Mouse (Mus musculus) MEL (cell line): ENCODE measurements around the gene Hexim1. TPM values are rescaled to one million over a fixed set of nuclear protein-coding genes. Genes with fewer than 3 reads are reported as not detected.

Experiments
- DNase-seq: peaks from one replicate; pipeline ENCODE4 v3.0.0; 2011; ENCODE audit warnings: low read depth, low spot score
- H3K27ac ChIP-seq: 2 replicates; pipeline ENCODE4 v1.5.1; 2012; ENCODE audit warnings: low read depth, mild to moderate bottlenecking, control low read depth, low read length, moderate library complexity; ENCODE audit not compliant: control insufficient read depth
- H3K27me3 ChIP-seq, 2 experiments: fragments of 150-350 bp in 1 of 2; sonication (generic) in 1 of 2; 2 replicates each; pipeline ENCODE4 v1.6.1; 2012; ENCODE audit warnings: low read length in 2 of 2, mild to moderate bottlenecking in 2 of 2, improper control_type of control experiment in 1 of 2, moderate library complexity in 1 of 2; ENCODE audit not compliant: insufficient read depth in 2 of 2, control insufficient read depth in 1 of 2
- H3K36me3 ChIP-seq, 2 experiments: 2 replicates each; pipeline ENCODE4 v1.6.1; 2012 to 2014; ENCODE audit warnings: low read length in 2 of 2, improper control_type of control experiment in 1 of 2, inconsistent platforms in 1 of 2, mild to moderate bottlenecking in 1 of 2; ENCODE audit not compliant: insufficient read depth in 2 of 2, control insufficient read depth in 1 of 2
- H3K4me1 ChIP-seq, 2 experiments: fragments of 150-350 bp in 1 of 2; sonication (generic) in 1 of 2; 2 replicates each; pipeline ENCODE4 v1.6.1; 2012; ENCODE audit warnings: low read length in 2 of 2, improper control_type of control experiment in 1 of 2, mild to moderate bottlenecking in 1 of 2; ENCODE audit not compliant: insufficient read depth in 2 of 2, control insufficient read depth in 1 of 2
- H3K4me3 ChIP-seq, 2 experiments: fragments of 150-350 bp in 1 of 2; sonication (generic) in 1 of 2; 2 replicates each; pipeline ENCODE4 v1.5.1; 2012; ENCODE audit warnings: low read depth in 2 of 2, low read length in 2 of 2, mild to moderate bottlenecking in 2 of 2, moderate library complexity in 2 of 2, control low read depth in 1 of 2, improper control_type of control experiment in 1 of 2; ENCODE audit not compliant: control insufficient read depth in 1 of 2, insufficient read depth in 1 of 2
- H3K79me2 ChIP-seq: 2 replicates; pipeline ENCODE4 v1.6.1; 2012; ENCODE audit warnings: mild to moderate bottlenecking, low read length, moderate library complexity; ENCODE audit not compliant: control insufficient read depth, poor library complexity, insufficient read depth
- H3K9ac ChIP-seq: 2 replicates; pipeline ENCODE4 v1.6.1; 2012; ENCODE audit warnings: low read depth, mild to moderate bottlenecking, control low read depth, low read length, moderate library complexity; ENCODE audit not compliant: control insufficient read depth, poor library complexity, severe bottlenecking
- H3K9me3 ChIP-seq: fragments of 150-350 bp; sonication (generic); replicated peaks from 2 replicates; pipeline ENCODE4 v1.6.1; 2012; ENCODE audit warnings: mild to moderate bottlenecking, low read length, improper control_type of control experiment, moderate library complexity; ENCODE audit not compliant: insufficient read depth
- BHLHE40 ChIP-seq: IDR thresholded peaks from 2 replicates; pipeline ENCODE4 v1.6.1; 2012; ENCODE audit warnings: low read depth, mild to moderate bottlenecking, inconsistent platforms, low read length, improper control_type of control experiment, borderline replicate concordance
- CHD1 ChIP-seq: IDR thresholded peaks from 2 replicates; pipeline ENCODE4 v1.6.1; 2012; ENCODE audit warnings: low read depth, mild to moderate bottlenecking, inconsistent platforms, low read length, improper control_type of control experiment
- CHD2 ChIP-seq: IDR thresholded peaks from 2 replicates; pipeline ENCODE4 v1.6.1; 2011; ENCODE audit warnings: low read length, improper control_type of control experiment
- CTCF ChIP-seq, 3 experiments: IDR thresholded peaks in 2 of 3; conservative IDR thresholded peaks in 1 of 3; 2 replicates each; pipeline ENCODE4 v1.5.1; 2011 to 2012; ENCODE audit warnings: low read length in 3 of 3, low read depth in 2 of 3, mild to moderate bottlenecking in 2 of 3, improper control_type of control experiment in 1 of 3, inconsistent platforms in 1 of 3, mixed read lengths in 1 of 3, moderate library complexity in 1 of 3; ENCODE audit not compliant: control insufficient read depth in 1 of 3, insufficient read depth in 1 of 3, poor library complexity in 1 of 3, severe bottlenecking in 1 of 3
- E2F4 ChIP-seq: IDR thresholded peaks from 2 replicates; pipeline ENCODE4 v1.6.1; 2011; ENCODE audit warnings: low read depth, low read length, improper control_type of control experiment, borderline replicate concordance
- ELF1 ChIP-seq: IDR thresholded peaks from 2 replicates; pipeline ENCODE4 v1.6.1; 2014; ENCODE audit warnings: low read depth, mild to moderate bottlenecking, inconsistent platforms, low read length, improper control_type of control experiment, moderate library complexity
- EP300 ChIP-seq, 2 experiments: IDR thresholded peaks; 2 replicates each; pipeline ENCODE4 v1.6.1; 2011; ENCODE audit warnings: improper control_type of control experiment in 2 of 2, low read length in 2 of 2, low read depth in 1 of 2, mild to moderate bottlenecking in 1 of 2
- GABPA ChIP-seq: IDR thresholded peaks from 2 replicates; pipeline ENCODE4 v1.6.1; 2012; ENCODE audit warnings: low read depth, mild to moderate bottlenecking, inconsistent platforms, low read length, improper control_type of control experiment, moderate library complexity
- GATA1 ChIP-seq: IDR thresholded peaks from 2 replicates; pipeline ENCODE4 v1.6.1; 2011; ENCODE audit warnings: low read depth, low read length, improper control_type of control experiment
- JUND ChIP-seq: IDR thresholded peaks from 2 replicates; pipeline ENCODE4 v1.6.1; 2011; ENCODE audit warnings: low read depth, mild to moderate bottlenecking, improper control_type of control experiment, low read length
- KAT2A ChIP-seq: conservative IDR thresholded peaks from 2 replicates; pipeline ENCODE4 v1.6.1; 2012; ENCODE audit warnings: low read depth, low read length, improper control_type of control experiment, inconsistent platforms
- MAFK ChIP-seq: IDR thresholded peaks from 2 replicates; pipeline ENCODE4 v1.6.1; 2011; ENCODE audit warnings: low read depth, mild to moderate bottlenecking, low read length, improper control_type of control experiment, borderline replicate concordance
- MAX ChIP-seq: IDR thresholded peaks from 2 replicates; pipeline ENCODE4 v1.6.1; 2011; ENCODE audit warnings: low read length, improper control_type of control experiment
- MAZ ChIP-seq: IDR thresholded peaks from 2 replicates; pipeline ENCODE4 v1.6.1; 2012; ENCODE audit warnings: low read depth, mild to moderate bottlenecking, inconsistent platforms, low read length, improper control_type of control experiment
- MEF2A ChIP-seq: IDR thresholded peaks from 2 replicates; pipeline ENCODE4 v1.6.1; 2014; ENCODE audit warnings: low read depth, mild to moderate bottlenecking, inconsistent platforms, low read length, improper control_type of control experiment; ENCODE audit not compliant: poor library complexity, insufficient replicate concordance, severe bottlenecking; ENCODE audit errors: extremely low read depth
- MXI1 ChIP-seq: IDR thresholded peaks from 2 replicates; pipeline ENCODE4 v1.6.1; 2011; ENCODE audit warnings: mild to moderate bottlenecking, low read depth, low read length, improper control_type of control experiment
- MYB ChIP-seq: IDR thresholded peaks from 2 replicates; pipeline ENCODE4 v1.6.1; 2011; ENCODE audit warnings: mild to moderate bottlenecking, low read depth, low read length, improper control_type of control experiment
- MYC ChIP-seq: IDR thresholded peaks from 2 replicates; pipeline ENCODE4 v1.6.1; 2011; ENCODE audit warnings: low read depth, mild to moderate bottlenecking, low read length, improper control_type of control experiment, moderate library complexity
- NELFE ChIP-seq: IDR thresholded peaks from 2 replicates; pipeline ENCODE4 v1.6.1; 2011; ENCODE audit warnings: low read depth, low read length, improper control_type of control experiment
- NRF1 ChIP-seq: IDR thresholded peaks from 2 replicates; pipeline ENCODE4 v1.6.1; 2014; ENCODE audit warnings: low read depth, mild to moderate bottlenecking, inconsistent platforms, low read length, improper control_type of control experiment, moderate library complexity; ENCODE audit not compliant: poor library complexity, insufficient read depth, severe bottlenecking
- POLR2AphosphoS2 ChIP-seq: IDR thresholded peaks from 2 replicates; pipeline ENCODE4 v1.6.1; 2011; ENCODE audit warnings: low read length, improper control_type of control experiment
- RAD21 ChIP-seq: IDR thresholded peaks from 2 replicates; pipeline ENCODE4 v1.6.1; 2011; ENCODE audit warnings: mild to moderate bottlenecking, low read depth, low read length, improper control_type of control experiment
- RCOR1 ChIP-seq: IDR thresholded peaks from 2 replicates; pipeline ENCODE4 v1.6.1; 2012; ENCODE audit warnings: low read depth, mild to moderate bottlenecking, inconsistent platforms, low read length, improper control_type of control experiment
- SIN3A ChIP-seq: IDR thresholded peaks from 2 replicates; pipeline ENCODE4 v1.6.1; 2012; ENCODE audit warnings: low read length, improper control_type of control experiment, inconsistent platforms
- TAL1 ChIP-seq: IDR thresholded peaks from 2 replicates; pipeline ENCODE4 v1.6.1; 2012; ENCODE audit warnings: mild to moderate bottlenecking, inconsistent platforms, low read length, moderate library complexity, mixed read lengths
- TBP ChIP-seq: IDR thresholded peaks from 2 replicates; pipeline ENCODE4 v1.8.0; 2011; ENCODE audit warnings: low read depth, low read length, improper control_type of control experiment
- USF1 ChIP-seq: IDR thresholded peaks from 2 replicates; pipeline ENCODE4 v1.6.1; 2014; ENCODE audit warnings: low read depth, mild to moderate bottlenecking, inconsistent platforms, low read length, improper control_type of control experiment, moderate library complexity
- ZC3H11A ChIP-seq: IDR thresholded peaks from 2 replicates; pipeline ENCODE4 v1.6.1; 2012; ENCODE audit warnings: low read depth, mild to moderate bottlenecking, inconsistent platforms, low read length, improper control_type of control experiment
- ZKSCAN1 ChIP-seq: IDR thresholded peaks from 2 replicates; pipeline ENCODE4 v1.6.1; 2012; ENCODE audit warnings: low read depth, mild to moderate bottlenecking, inconsistent platforms, low read length, improper control_type of control experiment, moderate library complexity
- ZMIZ1 ChIP-seq: IDR thresholded peaks from 2 replicates; pipeline ENCODE4 v1.6.1; 2012; ENCODE audit warnings: low read depth, mild to moderate bottlenecking, inconsistent platforms, low read length, improper control_type of control experiment, moderate library complexity
- polyA plus RNA-seq, 2 experiments: library from polyadenylated mRNA; stranded (reverse) in 1 of 2; unstranded in 1 of 2; fragments of >175 nt in 1 of 2; fragments of >200 nt in 1 of 2; gene quantifications; 2 replicates each; pipeline versions ENCODE4 v1.2.1 to v1.2.4; 2012; ENCODE audit warnings: low replicate concordance in 2 of 2, low read depth in 1 of 2; ENCODE audit not compliant: insufficient read length in 2 of 2, insufficient read depth in 1 of 2, missing spikeins in 1 of 2
- total RNA-seq: library from RNA; depleted of rRNA; stranded (reverse); fragments of 300-350 nt; gene quantifications from 2 replicates; pipeline ENCODE4 v1.2.3, GENCODE M21; 2012

Gene Hexim1
- total and polyA plus RNA-seq, 3 experiments = 17.3 to 25.4 TPM; not detected in 1

DNA sequence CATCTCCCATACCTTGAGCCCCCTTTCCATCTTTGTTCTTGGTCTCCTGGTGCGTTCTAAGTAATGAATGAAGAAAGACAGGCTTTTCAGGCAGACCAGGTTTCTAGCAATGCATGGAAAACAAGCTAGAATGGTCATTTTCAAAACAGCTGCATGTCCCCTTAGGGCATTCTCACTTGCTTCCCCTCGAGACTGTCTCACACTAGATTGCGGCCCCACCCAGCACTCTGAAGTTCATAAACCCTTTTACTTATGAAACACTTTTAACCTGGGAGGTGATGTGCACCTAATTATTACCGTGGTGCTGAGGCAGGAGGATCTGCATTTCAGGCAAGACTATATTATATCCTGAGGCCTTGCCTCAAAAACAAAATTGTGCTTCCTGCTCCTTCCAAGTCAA is 2.3 kb upstream of the Hexim1 start:
- no peak for TF ChIP-seq RCOR1
- peaks cover 0 to 14% of the 10 kb centered on the region in 2 experiments; a peak in 2 of 4 replicates for H3K36me3 ChIP-seq
- H3K9ac ChIP-seq = peak overlapping the region; percentile 96
- DNase-seq = peak; percentile 37
- peaks cover 6 to 8% of the 10 kb centered on the region in 2 experiments; a peak in 3 of 4 replicates for H3K4me1 ChIP-seq
- no peaks in the 10 kb centered on the region for H3K9me3 ChIP-seq
- peak overlapping the region in 1 of 2 experiments; percentile 4; a peak in 1 of 4 replicates for H3K4me3 ChIP-seq
- H3K27me3 ChIP-seq = no peaks in the 10 kb centered on the region
- H3K79me2 ChIP-seq = peaks cover 29% of the 10 kb centered on the region
- peak overlapping the region; percentile 95 for H3K27ac ChIP-seq

DNA sequence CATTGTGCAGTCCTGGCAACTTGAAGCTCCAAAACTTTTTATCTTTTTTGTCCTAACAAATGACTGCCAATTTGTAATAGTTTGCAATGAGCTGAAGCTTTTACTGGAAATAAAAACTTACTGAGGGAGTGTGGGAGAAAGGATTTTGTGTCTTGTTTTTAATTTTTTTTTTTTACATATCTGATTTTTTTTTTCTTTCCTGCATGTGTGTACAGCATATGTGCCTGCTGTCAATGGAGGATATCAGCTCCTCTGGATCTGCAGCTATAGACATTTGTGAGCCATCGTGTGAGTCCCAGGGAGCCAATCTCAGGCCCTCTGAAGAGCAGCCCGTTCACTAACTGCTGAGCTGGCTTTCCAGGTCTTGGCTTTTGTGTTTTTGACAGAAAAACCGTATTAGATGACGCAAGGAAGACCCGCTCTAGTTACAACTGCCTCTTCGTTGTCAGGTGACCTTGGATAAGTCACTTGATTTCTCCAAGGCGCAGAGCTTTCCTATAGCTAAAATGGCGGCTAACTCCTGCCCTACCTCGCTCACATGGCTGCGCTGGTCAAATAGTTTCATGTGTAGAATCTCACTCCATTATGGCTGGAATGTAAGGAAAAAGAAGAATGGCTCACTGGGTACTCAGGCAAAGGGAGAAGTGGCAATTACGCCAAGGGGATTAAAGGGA is 1.6 kb upstream of the Hexim1 start:
- peaks cover 7 to 8% of the 10 kb centered on the region in 2 experiments; a peak in 3 of 4 replicates for H3K4me1 ChIP-seq
- H3K4me3 ChIP-seq = peak overlapping the region; percentile 61 to 85
- H3K9me3 ChIP-seq = no peaks in the 10 kb centered on the region
- peaks cover 29% of the 10 kb centered on the region for H3K79me2 ChIP-seq
- peak overlapping the region; percentile 95 for H3K27ac ChIP-seq
- H3K36me3 ChIP-seq = peaks cover 0 to 16% of the 10 kb centered on the region in 2 experiments; a peak in 2 of 4 replicates
- peak; percentile 93 for DNase-seq
- peak overlapping the region; percentile 96 for H3K9ac ChIP-seq
- H3K27me3 ChIP-seq = no peaks in the 10 kb centered on the region
- TF ChIP-seq RAD21 (no peak), KAT2A (no peak; the same call in 1 of the 2 replicates), MXI1 (peak; percentile 68), ZMIZ1 (peak; percentile 76; the same call in 1 of the 2 replicates), MEF2A (no peak), GABPA (no peak), MAX (peak; percentile 80), TAL1 (no peak), MAFK (peak; percentile 68; the same call in 1 of the 2 replicates), NRF1 (no peak), CTCF (IDR thresholded peaks at IDR 0.05 in 2 of 3, conservative IDR thresholded peaks at IDR 0.05 in 1 of 3; ENCODE audit: control insufficient read depth in 1 of 3, insufficient read depth in 1 of 3, low read depth in 2 of 3, low read length in 3 of 3, poor library complexity in 1 of 3, severe bottlenecking in 1 of 3) (no peak), GATA1 (no peak), ELF1 (no peak), SIN3A (peak; percentile 87), POLR2AphosphoS2 (peak; percentile 65; the same call in 1 of the 2 replicates), RCOR1 (peak; percentile 25; the same call in 1 of the 2 replicates), CHD1 (peak; percentile 98; the same call in 1 of the 2 replicates), MYC (peak; percentile 92), MYB (peak; percentile 56; the same call in 1 of the 2 replicates), NELFE (peak; percentile 65), JUND (no peak), TBP (peak; percentile 86), E2F4 (peak; percentile 59; the same call in 1 of the 2 replicates), ZC3H11A (no peak), USF1 (peak; percentile 93), MAZ (no peak), CHD2 (no peak; the same call in 1 of the 2 replicates), EP300 (IDR thresholded peaks at IDR 0.05; ENCODE audit: low read depth in 1 of 2, low read length in 2 of 2) (peak in 1 of 2 experiments; percentile 36; a peak in 2 of 4 replicates), ZKSCAN1 (no peak), BHLHE40 (peak; percentile 69; the same call in 1 of the 2 replicates)
